Mouse (Mus musculus) heart, adult 2 months (tissue): ENCODE measurements at regions not wholly inside any gene's neighbourhood (a gene's known extent, or its start where the extent isn't known, plus 50 kb on each side); places are given as distances from the start of the nearest gene placed in this dataset.

Experiments
- CTCF ChIP-seq: fragments of 200-600 bp; IDR thresholded peaks from 2 replicates; pipeline ENCODE4 v1.8.1; 2022; ENCODE audit warnings: antibody characterized with exemption, mild to moderate bottlenecking, moderate library complexity
- POLR2A ChIP-seq: fragments of 200-500 bp; IDR thresholded peaks from 2 replicates; pipeline ENCODE4 v1.6.1; 2011; ENCODE audit warnings: mild to moderate bottlenecking, low read depth, low read length, control low read depth; ENCODE audit not compliant: insufficient read depth

- no peak for TF ChIP-seq CTCF
- TF ChIP-seq POLR2A = no peak
These were observed 50.5 kb upstream of the Ssr3 start for GRCm38 (mm10) chr3:65442946-65443345.
